Mouse (Mus musculus): Measurements from ENCODE around the gene Tmem115.

Tmem115 gene

GRCm38 (mm10) chr9:107575579-107576356, 42.0 kb downstream of the Tmem115 start:
- peak; percentile 50 for DNase-seq

DNA sequence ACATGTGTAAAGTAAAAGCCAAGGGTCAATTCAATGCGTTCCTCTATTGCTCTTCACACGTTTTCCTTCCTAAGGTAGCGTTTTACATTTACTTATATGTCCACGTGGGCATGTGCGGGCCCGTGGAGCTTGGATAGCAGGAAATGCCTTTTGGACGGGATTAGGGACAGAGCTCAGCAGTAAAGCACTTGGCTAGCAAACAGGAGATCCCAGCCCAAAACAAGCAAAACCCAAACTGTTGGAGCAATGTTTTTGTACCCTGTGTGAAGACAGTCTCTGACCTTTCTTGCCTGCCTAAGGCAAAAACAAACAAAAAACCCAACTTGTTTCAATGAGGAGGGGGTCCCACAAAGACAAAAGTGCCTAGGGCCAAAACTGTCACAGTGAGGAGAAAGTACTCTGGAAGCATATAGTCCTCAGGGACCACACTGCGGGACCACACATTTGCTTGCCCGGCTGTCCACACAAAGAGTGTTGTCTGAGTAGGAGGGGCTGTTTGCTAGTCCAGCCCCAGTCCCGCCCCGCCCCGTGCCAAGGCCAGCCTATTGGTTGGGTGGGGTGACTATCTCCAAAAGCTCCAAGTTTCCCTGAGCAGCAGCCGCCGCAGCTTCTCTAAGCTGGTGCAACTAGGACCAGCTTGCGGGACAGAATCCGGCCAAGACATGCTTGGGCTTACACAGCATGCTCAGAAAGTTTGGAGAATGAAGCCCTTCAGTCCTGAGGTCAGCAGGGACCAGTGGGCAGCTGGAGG, 42.8 kb downstream of the Tmem115 start, which contains the start of gene Hyal1:
Gene Hyal1, plus strand, starts transcription at position 571 of the 751 bp plus-strand sequence.
- peak; percentile 83 for DNase-seq

DNA sequence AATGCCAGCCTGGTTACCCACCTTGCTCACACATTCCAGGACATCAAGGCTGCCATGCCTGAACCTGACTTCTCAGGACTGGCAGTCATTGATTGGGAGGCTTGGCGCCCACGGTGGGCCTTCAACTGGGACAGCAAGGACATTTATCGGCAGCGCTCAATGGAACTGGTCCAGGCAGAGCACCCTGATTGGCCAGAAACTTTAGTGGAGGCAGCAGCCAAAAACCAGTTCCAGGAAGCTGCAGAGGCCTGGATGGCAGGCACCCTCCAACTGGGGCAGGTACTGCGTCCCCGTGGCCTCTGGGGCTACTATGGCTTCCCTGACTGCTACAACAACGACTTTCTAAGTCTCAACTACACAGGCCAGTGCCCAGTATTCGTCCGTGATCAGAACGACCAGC, 44.1 kb downstream of the Tmem115 start:
- no peak for DNase-seq

DNA sequence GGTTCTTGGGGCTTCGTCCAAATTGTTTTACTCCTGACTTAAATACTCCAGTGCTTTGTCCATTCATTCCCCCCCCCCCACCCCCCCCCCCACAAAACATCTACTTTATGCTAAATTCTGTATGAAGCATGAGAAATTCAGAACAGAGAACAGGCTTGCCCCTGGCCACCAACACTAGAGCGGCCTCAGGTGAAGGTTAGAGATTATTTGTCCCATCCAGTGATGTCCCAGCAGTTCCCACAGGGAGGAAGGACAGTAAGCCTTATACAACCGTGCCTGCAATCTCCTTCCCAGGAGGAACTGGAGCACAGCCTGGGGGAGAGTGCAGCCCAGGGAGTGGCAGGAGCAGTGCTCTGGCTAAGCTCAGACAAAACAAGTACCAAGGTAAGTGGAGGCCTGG, 44.8 kb downstream of the Tmem115 start, which contains the start of gene Naa80:
Gene Naa80, plus strand, starts transcription at position 301 of the 400 bp plus-strand sequence.
- DNase-seq = no peak

- DNase-seq = no peak
Measured at GRCm38 (mm10) chr9:107579023-107579900, 45.5 kb downstream of the Tmem115 start.

DNA sequence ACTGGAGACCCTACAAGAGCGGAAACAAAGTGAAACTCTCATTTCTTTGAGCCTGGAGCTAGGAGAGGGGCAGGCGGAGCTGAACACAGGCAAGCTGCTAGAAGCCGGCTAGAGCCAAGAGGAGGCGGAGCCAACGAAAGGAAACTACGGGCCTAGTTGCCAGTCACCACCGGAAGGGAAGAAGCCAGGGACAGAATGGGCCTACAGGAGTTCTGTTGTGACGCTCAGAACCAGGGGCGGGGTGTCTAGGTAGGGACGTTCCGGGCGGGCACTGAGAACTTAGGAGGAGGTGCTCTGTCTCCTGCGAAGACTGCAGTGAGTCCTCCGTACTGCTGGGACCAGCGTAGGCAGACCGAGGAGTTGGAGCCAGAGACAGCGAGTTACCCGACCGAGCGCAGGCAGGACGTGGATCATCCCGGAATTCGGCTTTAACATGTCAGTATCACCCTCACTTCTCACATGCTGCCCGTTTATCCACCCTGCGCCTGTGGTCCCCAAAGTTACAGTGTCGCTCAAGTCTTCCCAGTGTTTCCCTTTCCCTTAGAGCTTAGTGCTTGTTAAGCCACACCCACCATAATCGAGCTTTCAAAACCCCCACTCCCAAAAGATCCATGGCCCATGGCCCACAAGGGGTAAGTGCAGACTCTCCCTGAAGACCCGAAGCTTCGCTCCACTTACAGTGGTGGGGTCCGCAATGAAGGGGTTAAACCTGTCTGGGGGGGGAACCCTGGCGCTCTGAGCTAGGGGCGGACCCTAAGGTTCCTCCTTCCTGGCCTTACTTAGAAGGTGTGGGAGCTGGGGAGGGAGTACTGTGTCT, 47.0 kb downstream of the Tmem115 start, which contains the start of gene Hyal3:
Gene Hyal3, plus strand, starts transcription at position 318 of the 817 bp plus-strand sequence.
- peak; percentile 90 for DNase-seq

GRCm38 (mm10) chr9:107581584-107581983, 47.8 kb downstream of the Tmem115 start:
- no peak for DNase-seq

DNA sequence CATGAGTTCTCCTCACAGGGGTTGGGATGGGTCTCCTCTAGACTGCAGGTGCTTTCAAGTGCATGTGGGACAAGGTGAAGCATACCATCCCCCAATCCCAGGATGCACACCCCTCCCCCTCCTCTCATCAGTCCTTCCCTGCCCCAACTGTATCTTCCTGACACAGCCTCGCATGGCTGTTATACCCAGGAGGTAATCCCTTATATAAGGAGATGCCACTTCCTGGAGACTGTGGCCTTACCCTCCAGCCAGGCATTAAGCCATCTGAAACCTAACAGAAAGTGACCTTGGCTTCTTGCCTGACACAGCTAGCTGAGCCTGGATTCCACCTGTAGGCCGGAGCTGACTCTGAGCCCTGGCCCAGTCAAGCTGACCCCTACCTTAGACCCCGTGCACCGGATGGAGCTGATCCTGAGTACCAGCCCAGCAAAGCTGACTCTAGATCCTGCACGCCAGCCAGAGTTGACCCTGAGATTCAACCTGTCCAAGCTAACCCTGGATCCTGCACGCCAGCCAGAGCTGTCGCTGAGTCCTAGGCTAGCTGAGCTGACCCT, 48.8 kb downstream of the Tmem115 start:
- peak; percentile 39 for DNase-seq

DNA sequence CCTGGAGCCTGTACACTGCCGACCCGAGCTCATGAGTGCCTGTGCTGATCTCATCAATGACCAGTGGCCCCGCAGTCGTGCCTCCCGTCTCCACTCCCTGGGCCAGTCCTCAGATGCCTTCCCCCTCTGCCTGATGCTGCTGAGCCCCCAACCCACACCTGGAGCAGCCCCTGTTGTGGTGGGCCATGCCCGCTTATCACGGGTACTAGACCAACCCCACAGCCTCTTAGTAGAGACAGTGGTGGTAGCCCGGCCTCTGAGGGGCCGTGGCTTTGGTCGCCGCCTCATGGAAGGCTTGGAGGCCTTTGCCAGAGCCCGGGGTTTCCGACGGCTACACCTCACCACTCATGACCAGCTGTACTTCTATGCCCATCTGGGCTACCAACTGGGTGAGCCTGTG, 49.4 kb downstream of the Tmem115 start:
- DNase-seq = no peak

- no peak for DNase-seq
Measured at GRCm38 (mm10) chr9:107586504-107586903, 52.8 kb downstream of the Tmem115 start.

GRCm38 (mm10) chr9:107586974-107587832, 53.5 kb downstream of the Tmem115 start, which contains the start of gene Ifrd2:
Gene Ifrd2 (plus strand): TSS chr9:107587642.
- peak; percentile 97 for DNase-seq

GRCm38 (mm10) chr9:107587833-107588639, 54.3 kb downstream of the Tmem115 start:
- DNase-seq = no peak
